Mouse (Mus musculus) neural tube, embryonic 10.5 days (tissue): ENCODE data around the gene Olfr1356.
"Not testable (repeated sequence)": the region's sequence is repeated elsewhere in the genome, so short reads cannot be mapped to it uniquely, and the experiment has no call there.

Experiments
- DNase-seq: peaks from one replicate; pipeline ENCODE4 v3.0.0-alpha.2; 2017; ENCODE audit warnings: low spot score; ENCODE audit errors: extremely low spot score

Olfr1356 gene

DNA sequence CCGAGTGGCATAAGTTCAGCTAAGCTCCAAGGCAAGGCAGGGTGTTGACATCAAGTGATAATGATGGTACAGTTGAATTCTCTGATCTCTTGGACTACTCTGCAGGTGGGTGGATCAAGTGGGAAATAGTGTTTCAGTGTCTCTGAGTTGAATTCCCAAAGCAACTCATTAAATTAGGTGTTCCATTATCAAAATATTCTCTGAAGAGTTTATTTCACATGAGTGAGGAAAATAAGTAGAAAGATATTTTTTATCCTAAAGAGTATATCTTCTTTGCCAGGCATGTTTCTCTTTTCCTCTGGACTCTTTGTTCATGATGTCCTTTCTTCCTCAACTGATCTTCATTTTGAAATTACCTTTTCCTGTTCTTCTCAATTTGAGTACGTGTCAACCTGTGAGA, at the start of gene Olfr1356:
Olfr1356 (minus strand) TSS at position 101 of the 400 bp plus-strand sequence.
- no peak for DNase-seq

DNA sequence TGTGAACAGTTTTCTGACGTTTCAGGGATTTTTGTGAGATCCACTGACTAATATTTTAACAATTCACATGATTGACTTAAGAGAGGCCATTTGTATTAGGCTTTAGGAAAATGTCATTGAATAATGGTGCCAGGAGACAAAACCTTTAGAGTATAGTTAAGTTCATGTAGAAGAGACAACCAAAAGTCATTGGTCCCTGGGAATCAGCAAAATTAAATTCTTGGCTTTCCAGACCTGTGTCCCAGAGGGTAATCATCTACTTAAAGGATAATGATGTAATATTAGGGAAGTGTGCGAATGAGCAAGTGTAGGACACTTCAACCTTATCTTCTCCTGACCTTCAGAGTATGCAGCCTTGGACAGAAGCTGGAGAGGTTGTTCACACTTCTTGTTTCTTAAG, 23.3 kb upstream of the Olfr1356 start, which contains the start of gene Olfr1355:
Olfr1355 (plus strand) TSS at position 301 of the 400 bp plus-strand sequence.
- no peak for DNase-seq

DNA sequence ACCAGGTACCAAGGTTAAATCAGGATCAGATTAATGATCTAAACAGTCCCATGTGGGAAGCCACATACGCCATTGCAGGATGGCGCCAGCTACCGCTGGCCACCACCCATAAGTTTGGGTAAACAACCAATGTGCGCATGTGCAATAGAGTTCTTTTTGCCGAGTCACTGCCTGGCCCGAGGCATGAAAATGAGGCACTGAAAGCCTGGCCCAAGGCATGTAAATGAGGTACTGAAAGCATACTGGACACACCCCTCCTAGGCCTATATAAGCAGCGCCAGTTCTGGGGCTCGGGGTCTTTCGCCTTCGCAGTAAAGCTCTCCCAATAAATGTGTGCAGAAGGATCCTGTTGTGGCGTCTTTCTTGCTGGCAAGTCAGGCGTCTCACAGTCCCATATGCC, 11.5 kb downstream of the Olfr1356 start:
- not testable (repeated sequence) for DNase-seq

DNA sequence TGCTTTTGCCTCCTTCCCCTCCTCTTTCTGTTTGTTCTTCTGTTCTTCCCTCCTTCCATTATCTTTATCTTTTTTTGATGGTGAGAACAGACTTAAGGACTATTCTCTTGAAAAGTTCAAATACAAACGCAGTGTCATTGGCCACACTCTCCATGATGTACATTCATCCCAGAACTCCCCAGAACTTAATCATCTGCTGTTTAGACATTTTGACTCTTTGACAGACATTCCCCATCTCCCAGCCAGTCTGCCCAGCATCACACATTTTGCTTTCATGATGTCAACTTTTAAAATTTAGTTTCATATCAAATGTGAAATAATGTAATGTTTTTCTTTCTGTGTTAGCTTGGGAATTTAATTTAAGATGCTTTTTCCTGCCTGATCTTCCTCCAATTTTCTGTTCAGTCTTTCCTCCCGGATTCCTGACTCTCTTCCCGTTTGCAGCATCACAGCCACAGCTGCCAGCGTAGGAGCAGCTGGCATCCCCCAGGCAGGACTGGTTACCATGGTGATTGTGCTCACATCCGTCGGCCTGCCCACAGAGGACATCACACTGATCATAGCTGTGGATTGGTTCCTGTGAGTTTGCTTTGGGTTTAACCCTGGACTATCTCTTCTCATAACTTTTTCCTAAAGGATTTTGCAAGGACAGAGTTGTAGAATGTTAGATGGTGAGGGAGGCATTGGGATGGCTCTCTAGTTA, 39.5 kb downstream of the Olfr1356 start:
- no peak for DNase-seq

DNA sequence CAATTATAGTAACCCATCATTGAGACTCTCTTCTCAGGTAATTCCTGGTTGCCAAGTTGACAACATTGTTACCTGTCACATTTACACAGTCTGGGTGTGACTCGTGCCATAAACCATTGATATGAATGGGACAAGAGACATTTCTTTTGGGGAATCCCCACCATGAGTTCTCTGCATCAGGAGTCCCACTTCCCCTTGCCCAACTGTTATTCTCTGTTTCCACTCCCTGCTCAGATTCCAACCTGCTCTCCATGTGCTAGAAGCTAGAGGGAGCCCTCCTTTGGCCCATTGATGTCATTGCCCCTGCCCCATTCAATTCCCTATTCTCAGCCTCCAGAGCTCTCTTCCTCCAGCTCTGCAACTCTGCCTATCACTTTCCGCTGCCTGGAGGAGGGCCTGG, 50.5 kb downstream of the Olfr1356 start:
- no peak for DNase-seq
